Mouse (Mus musculus) stomach, postnatal 0 days (tissue): ENCODE data around the gene Sri. TPM values are rescaled to one million over a fixed set of nuclear protein-coding genes. Genes with fewer than 3 reads are reported as not detected.

Experiments used
- ATAC-seq: fragments of 200-750 bp; cut with Nextera tagmentation; 2 replicates; pipeline ENCODE4 v1.8.0; 2017; ENCODE audit not compliant: low FRiP score, low TSS enrichment
- DNase-seq: peaks from one replicate; pipeline ENCODE4 v3.0.0-alpha.2; 2016; ENCODE audit warnings: low spot score
- H3K27ac ChIP-seq: fragments of 300-500 bp; sonication (generic); replicated peaks from 2 replicates; pipeline ENCODE4 v1.5.1; 2014; ENCODE audit warnings: mild to moderate bottlenecking, control low read depth
- H3K27me3 ChIP-seq: fragments of 300-500 bp; sonication (generic); 2 replicates; pipeline ENCODE4 v1.6.1; 2014; ENCODE audit warnings: low read length; ENCODE audit not compliant: control insufficient read depth, insufficient read depth
- H3K36me3 ChIP-seq: fragments of 300-500 bp; sonication (generic); 2 replicates; pipeline ENCODE4 v1.6.1; 2014; ENCODE audit warnings: low read length, mixed read lengths; ENCODE audit not compliant: control insufficient read depth, insufficient read depth
- H3K4me1 ChIP-seq: fragments of 300-500 bp; sonication (generic); replicated peaks from 2 replicates; pipeline ENCODE4 v1.6.1; 2014; ENCODE audit warnings: antibody characterized with exemption; ENCODE audit not compliant: control insufficient read depth, insufficient read depth
- H3K4me2 ChIP-seq: fragments of 300-500 bp; sonication (generic); replicated peaks from 2 replicates; pipeline ENCODE4 v1.6.1; 2014; ENCODE audit warnings: low read depth, mild to moderate bottlenecking, control low read depth, moderate library complexity
- H3K4me3 ChIP-seq: fragments of 300-500 bp; sonication (generic); 2 replicates; pipeline ENCODE4 v1.5.1; 2014; ENCODE audit warnings: low read depth, low read length, control low read depth
- H3K9ac ChIP-seq: fragments of 300-500 bp; sonication (generic); 2 replicates; pipeline ENCODE4 v1.6.1; 2014; ENCODE audit warnings: mild to moderate bottlenecking, low read length, control low read depth, mixed read lengths
- H3K9me3 ChIP-seq: fragments of 300-500 bp; sonication (generic); 2 replicates; pipeline ENCODE4 v1.6.1; 2016; ENCODE audit warnings: low read length; ENCODE audit not compliant: control insufficient read depth
- CTCF ChIP-seq: IDR thresholded peaks from 2 replicates; pipeline ENCODE4 v1.5.1; 2016; ENCODE audit warnings: antibody characterized with exemption, low read depth, mild to moderate bottlenecking, moderate library complexity
- EP300 ChIP-seq: optimal IDR thresholded peaks from 2 replicates; pipeline ENCODE3; 2016; ENCODE audit warnings: antibody characterized with exemption
- WGBS: fragments of 180-500 bp; shearing (Covaris S2); extraction: QIAGEN DNeasy Blood & Tissue Kit; methylation state at CpG from one replicate; pipeline ENCODE4 v1.1.7; 2014; 5-methylcytosine and 5-hydroxymethylcytosine counted together
- polyA plus RNA-seq: library from polyadenylated mRNA; unstranded; fragments of >200 nt; fragmentation: Nextera tagmentation; extraction: Ambion mirVana; gene quantifications from 2 replicates; pipeline ENCODE4 v1.2.1, GENCODE M21; 2015

Sri gene
- polyA plus RNA-seq, 1 experiment from 2014 or later: 396 TPM

DNA sequence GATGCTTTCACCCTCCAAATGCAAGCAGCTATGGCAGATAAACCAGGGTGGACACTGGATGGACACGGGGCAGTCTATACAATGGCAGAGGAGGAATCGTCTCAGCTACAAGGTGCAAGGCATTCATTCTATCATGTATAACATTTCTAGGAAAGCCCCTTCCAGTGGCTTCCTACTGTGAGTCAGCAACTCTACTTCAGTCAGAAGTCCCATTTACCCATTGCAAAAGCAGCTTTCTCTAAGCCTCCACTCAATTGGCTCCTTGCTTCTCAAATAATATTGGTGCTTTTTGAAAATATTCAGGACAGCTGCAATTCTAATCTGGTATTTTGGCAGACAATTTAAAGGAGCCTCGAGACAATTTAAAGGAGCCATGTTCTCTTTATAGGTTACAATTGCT is 42.3 kb downstream of the Sri start:
- ATAC-seq (no peak), DNase-seq (no peak)
- Histone ChIP-seq H3K9ac (no peak overlapping the region), H3K27me3 (no peaks in the 10 kb centered on the region), H3K9me3 (no peaks in the 10 kb centered on the region), H3K4me1 (no peaks in the 10 kb centered on the region), H3K36me3 (no peaks in the 10 kb centered on the region), H3K27ac (no peak overlapping the region), H3K4me3 (no peak overlapping the region), H3K4me2 (no peak overlapping the region)
- TF ChIP-seq CTCF: no peak
- no peak for TF ChIP-seq EP300
- WGBS: 81% methylated on average over 3 of the region's 3 CpGs

DNA sequence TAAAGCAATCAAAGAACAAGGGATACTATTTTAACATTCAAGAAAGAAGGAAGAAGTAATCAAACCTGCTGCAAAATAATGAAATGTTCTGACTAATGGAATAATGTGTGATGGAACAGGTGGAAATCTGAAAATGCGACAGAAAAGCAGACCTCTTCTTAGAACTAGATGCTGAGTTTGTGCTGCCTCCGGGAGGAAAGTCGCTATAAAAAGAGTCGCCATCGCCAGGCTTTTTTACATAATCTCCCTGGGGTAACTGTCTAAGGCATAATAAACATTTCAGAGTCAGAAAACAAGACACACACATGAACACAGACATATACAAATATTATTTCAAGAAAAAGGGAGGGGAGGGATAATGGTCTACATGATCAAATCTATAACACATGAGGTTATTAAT is 49.0 kb downstream of the Sri start:
- Histone ChIP-seq H3K36me3 (no peaks in the 10 kb centered on the region), H3K9me3 (no peaks in the 10 kb centered on the region), H3K9ac (no peak overlapping the region), H3K4me1 (no peaks in the 10 kb centered on the region), H3K27me3 (no peaks in the 10 kb centered on the region), H3K4me2 (no peak overlapping the region), H3K4me3 (no peak overlapping the region), H3K27ac (no peak overlapping the region)
- no peak for ATAC-seq
- TF ChIP-seq EP300: no peak
- TF ChIP-seq CTCF: no peak
- WGBS: 72% methylated on average over 5 of the region's 5 CpGs
- DNase-seq: no peak

DNA sequence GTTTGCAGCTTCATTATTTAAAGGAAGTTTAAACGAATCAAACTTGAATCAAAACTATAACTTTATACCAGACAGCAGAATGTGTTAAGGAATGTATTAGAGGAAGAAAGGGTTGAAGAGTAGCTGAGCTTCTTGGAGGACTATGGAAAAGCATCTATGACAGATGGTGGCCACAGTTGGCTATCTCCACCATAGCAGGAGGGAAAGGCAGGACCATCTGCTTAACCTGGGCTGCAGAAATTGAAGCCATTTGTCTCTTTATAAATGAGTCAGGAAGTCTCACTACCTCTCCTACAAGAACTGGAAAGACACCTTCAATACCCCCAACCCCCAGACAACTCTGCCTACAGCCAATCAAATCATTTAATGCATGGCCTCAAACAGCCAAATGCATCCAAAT is 49.8 kb downstream of the Sri start:
- no peak overlapping the region for H3K9ac ChIP-seq
- no peaks in the 10 kb centered on the region for H3K36me3 ChIP-seq
- H3K4me2 ChIP-seq: no peak overlapping the region
- ATAC-seq (no peak), DNase-seq (no peak)
- 72% methylated on average over 1 of the region's 1 CpGs for WGBS
- no peak for TF ChIP-seq CTCF
- TF ChIP-seq EP300: no peak
- no peaks in the 10 kb centered on the region for H3K4me1 ChIP-seq
- H3K4me3 ChIP-seq: no peak overlapping the region
- H3K27ac ChIP-seq: no peak overlapping the region
- H3K27me3 ChIP-seq: no peaks in the 10 kb centered on the region
- no peaks in the 10 kb centered on the region for H3K9me3 ChIP-seq

DNA sequence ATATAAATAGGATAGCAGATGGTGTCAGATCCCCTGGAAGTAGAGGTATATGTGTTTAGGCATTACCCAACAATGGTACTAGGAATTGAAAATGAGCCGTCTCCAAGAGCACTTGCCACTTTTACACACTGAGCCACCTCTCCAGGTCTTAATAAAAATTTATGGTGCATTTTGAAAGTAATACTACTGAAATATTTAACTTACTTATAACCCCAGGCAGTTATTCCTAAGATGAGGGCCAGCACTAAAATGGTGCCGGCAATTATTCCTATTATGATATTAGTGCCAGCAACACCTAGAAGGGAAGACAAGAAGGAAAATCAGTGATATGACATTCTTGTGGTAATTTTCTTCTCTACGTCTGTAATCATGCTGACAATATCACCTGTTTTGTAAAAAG is 65.8 kb downstream of the Sri start:
- Histone ChIP-seq H3K4me1 (no peaks in the 10 kb centered on the region), H3K4me3 (no peak overlapping the region), H3K27ac (no peak overlapping the region), H3K27me3 (no peaks in the 10 kb centered on the region), H3K9me3 (no peaks in the 10 kb centered on the region), H3K9ac (no peak overlapping the region), H3K36me3 (no peaks in the 10 kb centered on the region), H3K4me2 (no peak overlapping the region)
- TF ChIP-seq EP300: no peak
- TF ChIP-seq CTCF: no peak
- DNase-seq: no peak
- 81% methylated on average over 3 of the region's 3 CpGs for WGBS
- no peak for ATAC-seq

DNA sequence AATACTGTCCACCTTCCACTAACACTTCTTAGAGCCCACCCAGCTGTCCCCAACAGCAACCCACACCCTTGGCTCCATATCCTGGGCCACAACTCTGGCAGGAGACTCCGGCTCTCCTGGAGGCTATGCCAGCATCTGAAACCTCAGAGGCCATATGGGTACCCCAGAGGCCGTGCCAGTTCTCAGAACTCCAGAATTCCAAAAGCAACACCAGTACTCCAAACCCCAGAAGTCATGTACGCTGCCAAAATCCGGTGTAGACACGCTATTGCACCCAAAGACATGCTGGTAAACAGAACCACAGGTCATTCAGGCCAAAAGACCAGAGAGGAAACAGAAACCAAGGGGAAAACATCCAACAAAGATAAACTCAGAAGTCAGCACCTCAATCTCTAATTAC is 66.4 kb downstream of the Sri start:
- Histone ChIP-seq H3K27me3 (no peaks in the 10 kb centered on the region), H3K4me2 (no peak overlapping the region), H3K27ac (no peak overlapping the region), H3K36me3 (no peaks in the 10 kb centered on the region), H3K9ac (no peak overlapping the region), H3K4me3 (no peak overlapping the region), H3K4me1 (no peaks in the 10 kb centered on the region), H3K9me3 (no peaks in the 10 kb centered on the region)
- ATAC-seq (no peak), DNase-seq (no peak)
- TF ChIP-seq CTCF (no peak), EP300 (no peak)
- WGBS: 85% methylated on average over 5 of the region's 5 CpGs

DNA sequence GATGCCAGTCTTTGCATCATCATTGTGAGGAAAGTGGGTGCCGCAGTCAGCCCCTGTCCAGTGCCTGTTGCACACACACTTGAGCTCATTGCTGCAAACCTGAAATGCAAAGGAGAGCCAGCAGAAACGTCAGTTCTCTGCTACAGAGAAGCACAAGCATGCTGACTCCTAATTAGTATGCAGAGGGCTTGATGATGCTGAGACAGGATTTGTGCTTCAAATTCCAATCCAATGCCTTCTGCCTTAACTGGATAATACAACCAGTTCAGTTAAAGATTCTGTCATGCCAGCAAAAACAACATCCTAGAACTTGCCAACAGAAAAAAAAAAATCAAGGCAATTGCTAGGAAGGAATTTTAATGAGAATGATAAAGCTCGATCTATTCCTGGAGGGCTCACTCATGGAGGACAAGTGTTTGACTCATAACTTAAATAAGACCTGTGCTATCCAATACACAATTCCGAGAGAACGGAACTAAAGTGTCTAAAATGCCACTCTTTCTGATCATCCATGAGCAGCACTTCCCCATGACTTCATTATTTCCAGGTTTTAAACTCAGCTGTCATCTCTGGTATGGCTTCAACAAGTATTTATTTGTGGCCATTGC is 70.8 kb downstream of the Sri start:
- no peak overlapping the region for H3K27ac ChIP-seq
- H3K27me3 ChIP-seq: no peaks in the 10 kb centered on the region
- no peak for ATAC-seq
- H3K9me3 ChIP-seq: no peaks in the 10 kb centered on the region
- no peaks in the 10 kb centered on the region for H3K36me3 ChIP-seq
- no peak overlapping the region for H3K4me2 ChIP-seq
- DNase-seq: no peak
- H3K9ac ChIP-seq: no peak overlapping the region
- no peak overlapping the region for H3K4me3 ChIP-seq
- H3K4me1 ChIP-seq: no peaks in the 10 kb centered on the region
- WGBS: 79% methylated on average over 5 of the region's 5 CpGs
- TF ChIP-seq CTCF (no peak), EP300 (no peak)

Other genes starting within 250 kb of the Sri start
- gene Steap4, start 85.6 kb upstream of the Sri start, polyA plus RNA-seq: 3.6 and 3.7 TPM in 2 replicates